Mouse (Mus musculus) lung, postnatal 4 days (tissue): Measurements from ENCODE around the gene Fam124b.

Experiments
- DNase-seq, 2 experiments: peaks; one replicate each; pipeline ENCODE4 v3.0.0; 2021

The Fam124b gene

GRCm38 (mm10) chr1:80218268-80218667, at the start of gene Fam124b:
Gene Fam124b (minus strand): TSS chr1:80218473.
- DNase-seq = peak; percentile 74 to 85

- DNase-seq = no peak
These were observed 42.2 kb upstream of the Fam124b start for GRCm38 (mm10) chr1:80260443-80260842.

- no peak for DNase-seq
These were observed 40.4 kb upstream of the Fam124b start for GRCm38 (mm10) chr1:80258632-80259031.

- no peak for DNase-seq
These were observed 35.0 kb upstream of the Fam124b start for GRCm38 (mm10) chr1:80253309-80253708.

GRCm38 (mm10) chr1:80250247-80250646, 32.0 kb upstream of the Fam124b start:
- no peak for DNase-seq

- DNase-seq = no peak
These were observed 28.9 kb upstream of the Fam124b start for GRCm38 (mm10) chr1:80247131-80247530.

GRCm38 (mm10) chr1:80244123-80244522, 25.9 kb upstream of the Fam124b start:
- no peak for DNase-seq

- no peak for DNase-seq
These were observed 23.3 kb upstream of the Fam124b start for GRCm38 (mm10) chr1:80241579-80241978.

GRCm38 (mm10) chr1:80240017-80240660, 21.9 kb upstream of the Fam124b start:
- no peak for DNase-seq

- DNase-seq = no peak
These were observed 21.2 kb upstream of the Fam124b start for GRCm38 (mm10) chr1:80239481-80239880.

GRCm38 (mm10) chr1:80236951-80237702, 18.9 kb upstream of the Fam124b start:
- DNase-seq = no peak

- no peak for DNase-seq
These were observed 17.9 kb upstream of the Fam124b start for GRCm38 (mm10) chr1:80236126-80236525.

GRCm38 (mm10) chr1:80230612-80231011, 12.3 kb upstream of the Fam124b start:
- no peak for DNase-seq

GRCm38 (mm10) chr1:80224839-80225412, 6.7 kb upstream of the Fam124b start:
- DNase-seq = no peak

GRCm38 (mm10) chr1:80221151-80221550, 2.9 kb upstream of the Fam124b start:
- no peak for DNase-seq

GRCm38 (mm10) chr1:80213826-80214225, 4.4 kb downstream of the Fam124b start:
- peak; percentile 44 to 64 for DNase-seq

GRCm38 (mm10) chr1:80213146-80213545, 5.1 kb downstream of the Fam124b start:
- peak; percentile 21 to 54 for DNase-seq

- no peak for DNase-seq
These were observed 16.0 kb downstream of the Fam124b start for GRCm38 (mm10) chr1:80202314-80202713.

- DNase-seq = no peak
These were observed 25.4 kb downstream of the Fam124b start for GRCm38 (mm10) chr1:80192837-80193236.

GRCm38 (mm10) chr1:80181414-80181805, 36.9 kb downstream of the Fam124b start:
- no peak for DNase-seq

- DNase-seq = peak in 1 of 2 experiments; percentile 62
These were observed 37.4 kb downstream of the Fam124b start for GRCm38 (mm10) chr1:80180767-80181413.

GRCm38 (mm10) chr1:80180128-80180527, 38.1 kb downstream of the Fam124b start:
- peak in 1 of 2 experiments; percentile 7 for DNase-seq

GRCm38 (mm10) chr1:80177651-80178382, 40.5 kb downstream of the Fam124b start:
- peak in 1 of 2 experiments; percentile 10 for DNase-seq
